Mouse (Mus musculus) midbrain, embryonic 14.5 days (tissue): ENCODE data around the gene Papln. TPM values are rescaled to one million over a fixed set of nuclear protein-coding genes. Genes with fewer than 3 reads are reported as not detected.

ENCODE experiments used
- ATAC-seq: fragments of 200-750 bp; cut with Nextera tagmentation; 2 replicates; pipeline ENCODE4 v1.8.0; 2017; ENCODE audit warnings: moderate number of reproducible peaks, moderate library complexity; ENCODE audit not compliant: low FRiP score, low TSS enrichment
- DNase-seq: peaks from one replicate; pipeline ENCODE4 v3.0.0-alpha.2; 2015
- H3K27ac ChIP-seq: fragments of 300-500 bp; sonication (generic); replicated peaks from 2 replicates; pipeline ENCODE4 v1.5.1; 2014; ENCODE audit warnings: mild to moderate bottlenecking, low read depth, low read length, moderate library complexity
- H3K27me3 ChIP-seq: fragments of 300-500 bp; sonication (generic); 2 replicates; pipeline ENCODE4 v1.6.1; 2014; ENCODE audit warnings: low read length, control low read depth, mixed read lengths; ENCODE audit not compliant: control insufficient read depth, insufficient read depth
- H3K36me3 ChIP-seq: fragments of 300-500 bp; sonication (generic); 2 replicates; pipeline ENCODE4 v1.6.1; 2014; ENCODE audit warnings: low read length, control low read depth; ENCODE audit not compliant: control insufficient read depth, insufficient read depth
- H3K4me1 ChIP-seq: fragments of 300-500 bp; sonication (generic); 2 replicates; pipeline ENCODE4 v1.6.1; 2014; ENCODE audit warnings: mild to moderate bottlenecking, antibody characterized with exemption, low read length, control low read depth; ENCODE audit not compliant: control insufficient read depth, insufficient read depth
- H3K4me2 ChIP-seq: fragments of 300-500 bp; sonication (generic); 2 replicates; pipeline ENCODE4 v1.6.1; 2014; ENCODE audit warnings: mild to moderate bottlenecking, low read length, moderate library complexity
- H3K4me3 ChIP-seq: fragments of 300-500 bp; sonication (generic); replicated peaks from 2 replicates; pipeline ENCODE4 v1.5.1; 2014; ENCODE audit warnings: low read depth, low read length
- H3K9ac ChIP-seq: fragments of 300-500 bp; sonication (generic); replicated peaks from 2 replicates; pipeline ENCODE4 v1.6.1; 2014; ENCODE audit warnings: mild to moderate bottlenecking, low read length, moderate library complexity
- H3K9me3 ChIP-seq: fragments of 300-500 bp; sonication (generic); 2 replicates; pipeline ENCODE4 v1.6.1; 2016; ENCODE audit warnings: low read length, control low read depth, mixed read lengths; ENCODE audit not compliant: control insufficient read depth
- WGBS: fragments of 180-500 bp; shearing (Covaris S2); extraction: QIAGEN DNeasy Blood & Tissue Kit; methylation state at CpG from one replicate; pipeline ENCODE4 v1.1.7; 2014; 5-methylcytosine and 5-hydroxymethylcytosine counted together
- polyA plus RNA-seq: library from polyadenylated mRNA; unstranded; fragments of >200 nt; fragmentation: Nextera tagmentation; extraction: Ambion mirVana; gene quantifications from 2 replicates; pipeline ENCODE4 v1.2.1, GENCODE M21; 2014

Gene Papln
- polyA plus RNA-seq, 1 experiment from 2014 or later = 0.11 TPM

- 88% methylated on average over 4 of the region's 4 CpGs for WGBS
- no peaks in the 10 kb centered on the region for H3K9me3 ChIP-seq
- no peak overlapping the region for H3K9ac ChIP-seq
Measured at GRCm38 (mm10) chr12:83790749-83791148, 27.3 kb downstream of the Papln start.

GRCm38 (mm10) chr12:83791737-83792136, 28.3 kb downstream of the Papln start:
- H3K36me3 ChIP-seq = peaks cover 35% of the 10 kb centered on the region
- no peaks in the 10 kb centered on the region for H3K4me1 ChIP-seq
- 91% methylated on average over 10 of the region's 10 CpGs for WGBS
- no peak overlapping the region for H3K4me2 ChIP-seq
- DNase-seq (no peak), ATAC-seq (no peak)
- H3K27me3 ChIP-seq = no peaks in the 10 kb centered on the region
- H3K9me3 ChIP-seq = no peaks in the 10 kb centered on the region
- H3K9ac ChIP-seq = no peak overlapping the region
- H3K27ac ChIP-seq = no peak overlapping the region
- no peak overlapping the region for H3K4me3 ChIP-seq

More at GRCm38 (mm10) chr12:83790749-83791148, 27.3 kb downstream of the Papln start:
- H3K27ac ChIP-seq = no peak overlapping the region
- no peak overlapping the region for H3K4me3 ChIP-seq
- H3K27me3 ChIP-seq = no peaks in the 10 kb centered on the region
- H3K36me3 ChIP-seq = peaks cover 30% of the 10 kb centered on the region
- DNase-seq (no peak), ATAC-seq (no peak)
- no peak overlapping the region for H3K4me2 ChIP-seq
- H3K4me1 ChIP-seq = no peaks in the 10 kb centered on the region

DNA sequence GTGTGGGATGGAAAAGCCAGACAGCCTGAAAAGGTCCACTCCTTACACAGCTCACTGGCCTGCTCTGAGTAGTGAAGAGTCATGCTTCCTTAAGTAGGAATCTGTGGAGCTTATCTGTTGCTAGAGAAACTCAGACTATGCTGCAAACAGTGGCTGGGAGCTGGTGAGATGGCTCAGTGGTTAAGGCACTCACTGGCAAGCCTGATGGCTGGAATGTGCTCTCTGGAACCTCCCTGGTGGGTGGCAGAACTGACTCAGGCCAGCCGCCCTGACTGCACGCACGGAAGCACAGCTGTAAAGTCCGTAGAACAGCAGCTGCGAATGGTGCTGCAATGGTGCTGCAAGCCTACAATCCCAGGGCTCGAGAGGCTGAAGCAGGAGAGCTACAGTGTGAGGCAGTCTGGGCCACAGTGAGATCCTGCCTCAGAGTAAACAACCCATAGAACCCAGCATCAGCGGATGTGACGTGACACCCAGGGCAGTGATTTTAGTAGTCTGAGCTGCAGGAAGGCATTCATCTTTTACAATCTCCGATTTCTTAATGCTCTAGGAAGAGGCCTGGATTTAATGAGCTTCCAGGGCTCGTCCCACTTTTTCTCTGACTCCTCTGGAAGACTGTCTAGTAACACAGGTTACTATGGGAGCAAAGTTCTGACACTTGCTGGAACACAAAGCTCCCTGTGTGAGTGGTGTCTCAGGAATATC, 29.4 kb downstream of the Papln start:
- Histone ChIP-seq H3K4me3 (no peak overlapping the region), H3K9me3 (no peaks in the 10 kb centered on the region), H3K27ac (no peak overlapping the region), H3K4me2 (no peak overlapping the region), H3K27me3 (no peaks in the 10 kb centered on the region), H3K9ac (no peak overlapping the region), H3K4me1 (no peaks in the 10 kb centered on the region), H3K36me3 (peaks cover 35% of the 10 kb centered on the region)
- 67% methylated on average over 10 of the region's 10 CpGs for WGBS
- DNase-seq (no peak), ATAC-seq (no peak)

DNA sequence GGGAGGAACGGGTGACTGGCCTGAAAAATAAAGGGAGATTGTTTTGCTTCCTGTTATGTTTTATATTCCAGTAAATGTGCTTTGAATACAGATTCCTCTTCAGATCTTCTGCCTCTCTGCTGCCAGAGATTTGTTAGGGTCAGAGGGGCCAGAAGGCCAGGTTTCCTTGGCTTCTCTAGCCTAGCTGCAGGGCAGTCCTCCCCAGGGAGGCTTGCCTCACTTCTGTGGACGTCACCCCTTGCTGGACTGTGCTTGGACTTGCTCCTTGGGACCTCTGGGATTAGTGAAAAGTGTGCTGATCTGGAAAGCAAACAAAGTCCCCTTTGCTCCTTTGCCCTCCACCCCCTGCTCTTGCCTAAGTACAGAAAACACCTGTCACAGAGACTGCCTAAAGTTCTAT, 31.6 kb downstream of the Papln start:
- DNase-seq (no peak), ATAC-seq (no peak)
- 56% methylated on average over 2 of the region's 2 CpGs for WGBS
- peaks cover 53% of the 10 kb centered on the region for H3K36me3 ChIP-seq
- H3K27me3 ChIP-seq = no peaks in the 10 kb centered on the region
- no peak overlapping the region for H3K4me3 ChIP-seq
- H3K4me2 ChIP-seq = no peak overlapping the region
- no peak overlapping the region for H3K9ac ChIP-seq
- no peaks in the 10 kb centered on the region for H3K9me3 ChIP-seq
- no peaks in the 10 kb centered on the region for H3K4me1 ChIP-seq
- no peak overlapping the region for H3K27ac ChIP-seq

DNA sequence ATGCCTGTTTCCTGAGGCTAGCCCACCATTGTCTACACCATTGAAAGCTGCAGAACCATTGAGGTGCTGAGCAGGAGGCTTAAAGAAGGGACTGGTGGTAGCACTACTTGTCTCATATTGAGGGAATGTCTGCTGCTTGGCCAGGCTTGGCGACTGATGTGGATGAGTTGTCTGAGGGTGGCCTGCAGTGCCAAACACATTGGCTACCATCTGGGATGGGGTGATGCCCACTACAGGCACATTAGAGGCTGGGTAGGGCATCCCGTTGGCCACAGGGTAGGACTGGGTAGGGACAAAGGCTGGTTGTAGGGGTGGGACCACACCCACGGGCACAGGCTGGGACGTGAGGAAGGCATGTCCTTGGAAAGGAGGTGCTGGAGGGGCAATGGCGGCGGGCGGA, 32.2 kb downstream of the Papln start:
- H3K9ac ChIP-seq = no peak overlapping the region
- H3K36me3 ChIP-seq = peaks cover 58% of the 10 kb centered on the region
- 97% methylated on average over 7 of the region's 7 CpGs for WGBS
- ATAC-seq (no peak), DNase-seq (no peak)
- H3K4me3 ChIP-seq = no peak overlapping the region
- H3K9me3 ChIP-seq = no peaks in the 10 kb centered on the region
- no peaks in the 10 kb centered on the region for H3K4me1 ChIP-seq
- no peak overlapping the region for H3K27ac ChIP-seq
- no peaks in the 10 kb centered on the region for H3K27me3 ChIP-seq
- H3K4me2 ChIP-seq = no peak overlapping the region

DNA sequence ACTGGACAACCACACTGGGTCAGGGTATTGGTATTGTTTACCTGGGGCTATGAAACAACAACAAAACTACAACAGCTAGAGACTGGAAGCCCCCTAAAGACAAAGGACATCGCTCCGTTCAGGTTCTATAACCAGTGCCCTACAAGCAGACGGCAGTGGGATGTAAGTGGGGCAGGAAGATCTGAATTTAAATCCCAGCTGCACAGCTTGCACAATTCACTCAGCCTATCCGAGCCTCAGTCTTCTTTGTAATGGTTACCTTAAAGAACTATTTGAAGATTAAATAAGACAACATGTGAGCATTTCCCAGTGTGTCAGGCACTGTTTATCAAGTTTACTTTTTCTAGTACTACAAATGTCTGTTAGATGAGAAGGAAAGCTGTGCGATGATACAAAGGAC, 34.9 kb downstream of the Papln start:
- Histone ChIP-seq H3K27me3 (no peaks in the 10 kb centered on the region), H3K4me1 (no peaks in the 10 kb centered on the region), H3K27ac (no peak overlapping the region), H3K4me3 (no peak overlapping the region), H3K9me3 (no peaks in the 10 kb centered on the region), H3K4me2 (no peak overlapping the region), H3K36me3 (peaks cover 47% of the 10 kb centered on the region), H3K9ac (no peak overlapping the region)
- ATAC-seq = no peak
- no peak for DNase-seq
- 83% methylated on average over 5 of the region's 5 CpGs for WGBS

GRCm38 (mm10) chr12:83800943-83801342, 37.5 kb downstream of the Papln start:
- Histone ChIP-seq H3K4me1 (no peaks in the 10 kb centered on the region), H3K4me2 (no peak overlapping the region), H3K36me3 (peaks cover 50% of the 10 kb centered on the region), H3K9me3 (no peaks in the 10 kb centered on the region), H3K27ac (no peak overlapping the region), H3K4me3 (no peak overlapping the region), H3K27me3 (no peaks in the 10 kb centered on the region), H3K9ac (no peak overlapping the region)
- WGBS = 34% methylated on average over 9 of the region's 9 CpGs
- ATAC-seq (no peak), DNase-seq (peak; percentile 79)

- DNase-seq (no peak), ATAC-seq (no peak)
- Histone ChIP-seq H3K36me3 (peaks cover 60% of the 10 kb centered on the region), H3K27ac (no peak overlapping the region), H3K9ac (no peak overlapping the region), H3K27me3 (no peaks in the 10 kb centered on the region), H3K4me3 (no peak overlapping the region), H3K4me1 (no peaks in the 10 kb centered on the region), H3K9me3 (0 out of 2 replicates have a peak, but pooled peaks cover 4% of the 10 kb centered on the region), H3K4me2 (no peak overlapping the region)
- WGBS = 98% methylated on average over 7 of the region's 7 CpGs
Measured at GRCm38 (mm10) chr12:83803641-83804040, 40.2 kb downstream of the Papln start.

- no peak overlapping the region for H3K9ac ChIP-seq
- no peaks in the 10 kb centered on the region for H3K4me1 ChIP-seq
- WGBS = 94% methylated on average over 3 of the region's 3 CpGs
- H3K4me2 ChIP-seq = no peak overlapping the region
- DNase-seq (no peak), ATAC-seq (no peak)
- no peaks in the 10 kb centered on the region for H3K27me3 ChIP-seq
- H3K27ac ChIP-seq = no peak overlapping the region
- H3K9me3 ChIP-seq = no peaks in the 10 kb centered on the region
- H3K36me3 ChIP-seq = peaks cover 10% of the 10 kb centered on the region
- H3K4me3 ChIP-seq = no peak overlapping the region
Measured at GRCm38 (mm10) chr12:83811901-83812300, 48.5 kb downstream of the Papln start.
